ENCODE assay signal across 29 mouse cellular contexts in genomic region chr5:30416665-30417064, GRCm38 (mm10). TPM values are rescaled to one million over a fixed set of nuclear protein-coding genes. Genes with fewer than 3 reads are reported as not detected.
DNase-seq lines count a peak whose midpoint lies in the region; ATAC-seq lines count a peak whose summit lies in the region.
"Had no signal": no experiment of that assay in that cellular context is flagged by ENCODE, and none has a peak within 500 bp of the region (broad histone marks: within the 10 kb centered on the region; RNA-seq: fewer than 3 reads in every experiment).

No protein-coding gene starts in this region.

- DNase-seq in midbrain, embryonic 11.5 days (ENCODE audit: low spot score, missing footprints) = no peak
- peak; percentile 69 for DNase-seq in ZHBTc4 (ENCODE audit: low read depth, low spot score)
- DNase-seq in retina, postnatal 1 day = peak; percentile 30
- DNase-seq in thymus, postnatal 14 days = no peak
- no peak for DNase-seq in left cerebral cortex, postnatal 10 days (ENCODE audit: extremely low spot score in 1 of 2, low spot score in 2 of 2)
- DNase-seq: adrenal gland, postnatal 14 days; cerebellum, adult 8-10 months; embryo, embryonic 11 days; gastrocnemius, postnatal 36 days; heart, postnatal 36 days; kidney, adult 9 months; kidney, postnatal 14 days; liver; lung, postnatal 4 days; thymus, postnatal 4 days had no signal

- H3K9me3 ChIP-seq in midbrain, embryonic 16.5 days (replicated peaks; ENCODE audit: control insufficient read depth, low read length, poor library complexity, severe bottlenecking) = no peaks in the 10 kb centered on the region
- H3K9me3 ChIP-seq in midbrain, embryonic 11.5 days (ENCODE audit: control insufficient read depth, low read length) = no peaks in the 10 kb centered on the region
- no peaks in the 10 kb centered on the region for H3K9me3 ChIP-seq in hindbrain, embryonic 13.5 days
- H3K9me3 ChIP-seq: forebrain, embryonic 15.5 days; heart, embryonic 15.5 days; limb, embryonic 10.5 days; liver, embryonic 15.5 days; neural tube, embryonic 13.5 days; stomach, embryonic 15.5 days had no signal

- H3K4me1 ChIP-seq in midbrain, embryonic 16.5 days (ENCODE audit: control insufficient read depth, insufficient read depth, low read length) = peaks cover 8% of the 10 kb centered on the region
- H3K4me1 ChIP-seq in midbrain, embryonic 11.5 days (ENCODE audit: control insufficient read depth, insufficient read depth, low read length) = no peaks in the 10 kb centered on the region
- H3K4me1 ChIP-seq in hindbrain, embryonic 13.5 days (replicated peaks) = peaks cover 18% of the 10 kb centered on the region
- H3K4me1 ChIP-seq: forebrain, embryonic 15.5 days; heart, embryonic 15.5 days; limb, embryonic 10.5 days; liver, embryonic 15.5 days; stomach, embryonic 15.5 days had no signal

- H3K4me3 ChIP-seq in midbrain, embryonic 16.5 days (ENCODE audit: low read depth, low read length) = no peak overlapping the region
- H3K4me3 ChIP-seq in midbrain, embryonic 11.5 days (ENCODE audit: low read depth, low read length) = no peak overlapping the region
- H3K4me3 ChIP-seq in hindbrain, embryonic 13.5 days = no peak overlapping the region
- H3K4me3 ChIP-seq: forebrain, embryonic 15.5 days; heart, embryonic 15.5 days; limb, embryonic 10.5 days; liver, embryonic 15.5 days; neural tube, embryonic 13.5 days; stomach, embryonic 15.5 days had no signal

- peak overlapping the region; percentile 20; the same call in 1 of the 2 replicates for H3K27ac ChIP-seq in midbrain, embryonic 16.5 days (ENCODE audit: low read length)
- H3K27ac ChIP-seq in midbrain, embryonic 11.5 days (ENCODE audit: low read depth, low read length) = no peak overlapping the region
- peak overlapping the region; percentile 32; the same call in 1 of the 2 replicates for H3K27ac ChIP-seq in hindbrain, embryonic 13.5 days
- H3K27ac ChIP-seq: forebrain, embryonic 15.5 days; heart, embryonic 15.5 days; limb, embryonic 10.5 days; liver, embryonic 15.5 days; neural tube, embryonic 13.5 days; stomach, embryonic 15.5 days had no signal

- 16% methylated on average over 5 of the region's 5 CpGs for WGBS in midbrain, embryonic 16.5 days
- 28% methylated on average over 5 of the region's 5 CpGs for WGBS in midbrain, embryonic 11.5 days
- 24% methylated on average over 5 of the region's 5 CpGs for WGBS in hindbrain, embryonic 13.5 days

- H3K27me3 ChIP-seq in midbrain, embryonic 16.5 days (ENCODE audit: control insufficient read depth, insufficient read depth, low read depth, low read length) = no peaks in the 10 kb centered on the region
- no peaks in the 10 kb centered on the region for H3K27me3 ChIP-seq in midbrain, embryonic 11.5 days (ENCODE audit: control insufficient read depth, insufficient read depth, low read length)
- H3K27me3 ChIP-seq in hindbrain, embryonic 13.5 days = no peaks in the 10 kb centered on the region
- H3K27me3 ChIP-seq: forebrain, embryonic 15.5 days; heart, embryonic 15.5 days; liver, embryonic 15.5 days; neural tube, embryonic 13.5 days; stomach, embryonic 15.5 days had no signal

- H3K9ac ChIP-seq in midbrain, embryonic 16.5 days (ENCODE audit: low read depth, low read length) = no peak overlapping the region
- no peak overlapping the region for H3K9ac ChIP-seq in midbrain, embryonic 11.5 days (ENCODE audit: low read length)
- H3K9ac ChIP-seq in hindbrain, embryonic 13.5 days = no peak overlapping the region
- H3K9ac ChIP-seq: forebrain, embryonic 15.5 days; heart, embryonic 15.5 days; liver, embryonic 15.5 days; neural tube, embryonic 13.5 days; stomach, embryonic 15.5 days had no signal

- no peaks in the 10 kb centered on the region for H3K36me3 ChIP-seq in midbrain, embryonic 16.5 days (ENCODE audit: control insufficient read depth, insufficient read depth, low read length)
- no peaks in the 10 kb centered on the region for H3K36me3 ChIP-seq in midbrain, embryonic 11.5 days (ENCODE audit: control insufficient read depth, insufficient read depth, low read length)
- no peaks in the 10 kb centered on the region for H3K36me3 ChIP-seq in hindbrain, embryonic 13.5 days
- H3K36me3 ChIP-seq: forebrain, embryonic 15.5 days; heart, embryonic 15.5 days; limb, embryonic 10.5 days; liver, embryonic 15.5 days; neural tube, embryonic 13.5 days; stomach, embryonic 15.5 days had no signal

- peak; percentile 54; the same call in 1 of the 2 replicates for ATAC-seq in midbrain, embryonic 16.5 days
- ATAC-seq in midbrain, embryonic 11.5 days (ENCODE audit: low FRiP score) = no peak
- ATAC-seq in hindbrain, embryonic 13.5 days (ENCODE audit: low FRiP score) = peak; percentile 24; the same call in 1 of the 2 replicates
- ATAC-seq: forebrain, embryonic 15.5 days had no signal

- intact Hi-C loops in left cerebral cortex, postnatal 10 days (cut with DNase I) = no loop called here

- H3K4me2 ChIP-seq in midbrain, embryonic 16.5 days (ENCODE audit: low read length) = no peak overlapping the region
- no peak overlapping the region for H3K4me2 ChIP-seq in midbrain, embryonic 11.5 days
- H3K4me2 ChIP-seq in hindbrain, embryonic 13.5 days = no peak overlapping the region
- H3K4me2 ChIP-seq: forebrain, embryonic 15.5 days; heart, embryonic 15.5 days; liver, embryonic 15.5 days; neural tube, embryonic 13.5 days; stomach, embryonic 15.5 days had no signal

RNA-seq across cellular contexts. Expression of gene Otof, which starts 45.1 kb away (rescaled TPM):
- polyA plus RNA-seq in midbrain, embryonic 16.5 days (2015; fragmentation: Nextera tagmentation; extraction: Ambion mirVana) = 4.0 and 5.5 TPM in 2 replicates
- polyA plus RNA-seq in midbrain, embryonic 11.5 days (2014; fragmentation: Nextera tagmentation; extraction: Ambion mirVana) = 0.25 and 0.59 TPM in 2 replicates
- polyA plus RNA-seq in hindbrain, embryonic 13.5 days (2015; fragmentation: Nextera tagmentation; extraction: Ambion mirVana) = 1.9 and 2.2 TPM in 2 replicates
- total RNA-seq in left cerebral cortex, postnatal 10 days (2021) = 10 to 100 TPM; 11.5 to 12.4 TPM
- total RNA-seq: heart, postnatal 36 days had no signal
- polyA plus RNA-seq: C2C12; liver, embryonic 15.5 days had no signal

RNA-seq across cellular contexts. Expression of gene 1700001C02Rik, which starts 49.2 kb away (rescaled TPM):
- polyA plus RNA-seq in midbrain, embryonic 16.5 days (2015; fragmentation: Nextera tagmentation; extraction: Ambion mirVana) = 0.71 and 2.1 TPM in 2 replicates
- not detected in 2 replicates for polyA plus RNA-seq in midbrain, embryonic 11.5 days (2014; fragmentation: Nextera tagmentation; extraction: Ambion mirVana)
- 1.1 and 1.7 TPM in 2 replicates for polyA plus RNA-seq in hindbrain, embryonic 13.5 days (2015; fragmentation: Nextera tagmentation; extraction: Ambion mirVana)
- not detected for total RNA-seq in left cerebral cortex, postnatal 10 days (2021)
- total RNA-seq: adrenal gland, postnatal 14 days; gastrocnemius, adult 18-20 months; gastrocnemius, postnatal 36 days; heart, adult 8-10 months; heart, postnatal 36 days; layer of hippocampus, adult 18-20 months; megakaryocyte-erythroid progenitor cell, adult 5-6 weeks had no signal
- polyA plus RNA-seq: C2C12; heart, embryonic 15.5 days; intestine, embryonic 14.5 days; limb, embryonic 10.5 days; liver, embryonic 15.5 days; neural tube, embryonic 13.5 days had no signal

Comparison
In these comparisons a context has a peak if more than half of its experiments do, and no peak if none do; other contexts are left out.
1. DNase-seq: peak in ZHBTc4 (single experiment) and retina, postnatal 1 day (single experiment); none in midbrain, embryonic 11.5 days (single experiment), thymus, postnatal 14 days (single experiment) and left cerebral cortex, postnatal 10 days (0 of 2).